Mouse (Mus musculus) limb, embryonic 15.5 days (tissue): Measurements from ENCODE around the gene Tmem95. TPM values are rescaled to one million over a fixed set of nuclear protein-coding genes. Genes with fewer than 3 reads are reported as not detected.

Experiments
- ATAC-seq: fragments of 200-750 bp; cut with Nextera tagmentation; 2 replicates; pipeline ENCODE4 v1.8.0; 2017; ENCODE audit warnings: low read depth, moderate TSS enrichment; ENCODE audit not compliant: insufficient number of reproducible peaks, low FRiP score, low TSS enrichment
- H3K27ac ChIP-seq: fragments of 300-500 bp; sonication (generic); 2 replicates; pipeline ENCODE4 v1.5.1; 2015; ENCODE audit warnings: moderate library complexity, mild to moderate bottlenecking, inconsistent platforms
- H3K27me3 ChIP-seq: fragments of 300-500 bp; sonication (generic); 2 replicates; pipeline ENCODE4 v1.6.1; 2015; ENCODE audit warnings: inconsistent platforms
- H3K36me3 ChIP-seq: fragments of 300-500 bp; sonication (generic); 2 replicates; pipeline ENCODE4 v1.6.1; 2015; ENCODE audit warnings: inconsistent platforms
- H3K4me1 ChIP-seq: fragments of 300-500 bp; sonication (generic); 2 replicates; pipeline ENCODE4 v1.6.1; 2015; ENCODE audit warnings: inconsistent platforms
- H3K4me2 ChIP-seq: fragments of 300-500 bp; sonication (generic); 2 replicates; pipeline ENCODE4 v1.6.1; 2015; ENCODE audit warnings: mild to moderate bottlenecking, inconsistent platforms
- H3K4me3 ChIP-seq: fragments of 300-500 bp; sonication (generic); 2 replicates; pipeline ENCODE4 v1.5.1; 2015; ENCODE audit warnings: mild to moderate bottlenecking, inconsistent platforms
- H3K9ac ChIP-seq: fragments of 300-500 bp; sonication (generic); 2 replicates; pipeline ENCODE4 v1.6.1; 2015; ENCODE audit warnings: inconsistent platforms
- H3K9me3 ChIP-seq: fragments of 300-500 bp; sonication (generic); 2 replicates; pipeline ENCODE4 v1.6.1; 2016; ENCODE audit warnings: inconsistent platforms
- WGBS: fragments of 180-500 bp; shearing (Covaris S2); methylation state at CpG from one replicate; pipeline ENCODE4 v1.1.7; 2015; 5-methylcytosine and 5-hydroxymethylcytosine counted together
- polyA plus RNA-seq: library from polyadenylated mRNA; unstranded; fragments of >200 nt; fragmentation: Nextera tagmentation; extraction: Ambion mirVana; gene quantifications from 2 replicates; pipeline ENCODE4 v1.2.1, GENCODE M21; 2015

The Tmem95 gene
- polyA plus RNA-seq, 1 experiment from 2014 or later: 0.31 TPM

DNA sequence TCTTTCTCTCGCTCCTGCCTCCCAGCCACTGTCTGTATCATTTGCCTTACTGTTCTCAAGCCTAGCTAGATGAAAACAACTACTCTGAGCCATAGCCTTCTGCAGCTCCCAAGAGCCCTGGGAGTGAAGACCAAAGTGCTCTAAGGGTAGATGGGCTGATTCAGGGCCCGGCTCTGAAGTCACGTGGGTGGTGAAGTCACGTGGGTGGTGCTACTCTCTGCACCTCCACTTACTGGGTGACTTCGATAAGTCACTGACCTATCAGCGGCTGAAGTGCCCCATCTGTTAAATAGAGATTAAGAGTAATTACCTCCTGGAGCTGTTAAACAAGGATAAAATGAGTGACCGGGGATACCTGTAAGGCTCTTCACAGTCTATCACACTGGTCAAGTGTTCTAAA, 23.8 kb downstream of the Tmem95 start:
- no peak for ATAC-seq
- no peak overlapping the region for H3K4me3 ChIP-seq
- no peak overlapping the region for H3K4me2 ChIP-seq
- peaks cover 24% of the 10 kb centered on the region for H3K4me1 ChIP-seq
- peaks cover 21% of the 10 kb centered on the region for H3K27me3 ChIP-seq
- peaks cover 33% of the 10 kb centered on the region for H3K36me3 ChIP-seq
- no peak overlapping the region for H3K27ac ChIP-seq
- no peaks in the 10 kb centered on the region for H3K9me3 ChIP-seq
- WGBS: 65% methylated on average over 7 of the region's 7 CpGs
- no peak overlapping the region for H3K9ac ChIP-seq

DNA sequence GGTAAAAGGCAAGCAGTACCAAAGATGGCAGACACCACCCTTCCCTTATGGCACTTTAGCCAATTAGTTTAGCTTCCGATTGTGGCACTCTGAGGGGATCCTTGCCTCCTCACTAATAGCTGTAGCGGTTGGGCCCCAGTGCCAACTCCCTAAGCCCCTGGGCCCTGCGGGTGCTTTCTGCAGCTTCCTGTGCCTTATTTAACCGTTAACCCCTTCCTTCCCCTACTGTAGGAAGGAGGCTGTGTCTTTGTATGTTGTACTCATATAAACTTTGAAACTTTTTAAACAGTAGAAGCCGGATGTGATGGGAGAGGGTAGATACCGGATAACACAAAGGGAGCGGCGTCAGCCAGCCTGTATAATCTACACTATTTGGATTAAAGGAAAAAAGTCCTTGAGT, 27.1 kb downstream of the Tmem95 start:
- Histone ChIP-seq H3K27me3 (0 out of 2 replicates have a peak, but pooled peaks cover 4% of the 10 kb centered on the region), H3K27ac (no peak overlapping the region), H3K9ac (no peak overlapping the region), H3K9me3 (no peaks in the 10 kb centered on the region), H3K4me3 (no peak overlapping the region), H3K36me3 (peaks cover 50% of the 10 kb centered on the region), H3K4me1 (peaks cover 36% of the 10 kb centered on the region), H3K4me2 (no peak overlapping the region)
- no peak for ATAC-seq
- WGBS: 66% methylated on average over 8 of the region's 8 CpGs

DNA sequence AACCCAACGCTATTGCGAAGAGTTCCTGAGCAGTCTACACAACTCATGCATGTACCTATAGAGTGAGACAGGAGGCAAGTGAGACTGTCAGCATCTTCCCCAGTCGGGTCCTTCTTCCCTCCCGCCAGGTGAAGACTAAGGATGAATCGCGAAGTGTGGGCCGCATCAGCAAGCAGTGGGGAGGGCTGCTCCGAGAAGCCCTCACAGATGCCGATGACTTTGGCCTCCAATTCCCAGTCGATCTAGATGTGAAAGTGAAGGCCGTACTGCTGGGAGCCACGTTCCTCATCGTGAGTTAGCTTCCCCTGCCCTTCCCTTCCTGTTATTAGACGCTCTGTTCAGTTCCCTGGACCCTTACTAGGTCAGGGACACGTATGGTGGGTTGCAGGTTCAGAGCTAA, 27.9 kb downstream of the Tmem95 start:
- WGBS: 88% methylated on average over 15 of the region's 15 CpGs
- Histone ChIP-seq H3K36me3 (peaks cover 50% of the 10 kb centered on the region), H3K4me1 (peaks cover 34% of the 10 kb centered on the region)

DNA sequence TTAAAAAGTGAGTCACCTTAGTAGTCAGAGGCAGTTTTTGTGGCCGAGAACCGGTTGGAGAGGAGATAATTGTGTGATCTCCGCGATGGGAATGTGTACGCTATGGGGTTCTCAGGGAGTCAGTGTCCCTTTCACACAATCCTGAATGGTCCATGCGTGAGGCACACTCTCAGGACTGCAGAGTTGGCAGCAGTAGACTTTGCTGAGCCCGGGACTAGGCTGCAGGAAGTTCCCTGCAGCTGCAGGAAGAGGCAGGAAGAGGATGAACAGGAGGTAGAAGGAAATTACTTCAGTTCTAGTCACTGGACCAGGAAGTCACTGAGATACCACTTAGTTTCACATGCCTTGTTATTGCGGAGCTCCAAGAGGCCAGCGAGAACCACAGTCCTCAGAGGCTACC, 28.7 kb downstream of the Tmem95 start:
- WGBS: 90% methylated on average over 9 of the region's 9 CpGs

More for the DNA sequence above, 27.9 kb downstream of the Tmem95 start:
- H3K4me2 ChIP-seq: no peak overlapping the region
- ATAC-seq: no peak
- no peaks in the 10 kb centered on the region for H3K9me3 ChIP-seq
- H3K9ac ChIP-seq: no peak overlapping the region
- H3K27ac ChIP-seq: no peak overlapping the region
- H3K4me3 ChIP-seq: no peak overlapping the region
- no peaks in the 10 kb centered on the region for H3K27me3 ChIP-seq

DNA sequence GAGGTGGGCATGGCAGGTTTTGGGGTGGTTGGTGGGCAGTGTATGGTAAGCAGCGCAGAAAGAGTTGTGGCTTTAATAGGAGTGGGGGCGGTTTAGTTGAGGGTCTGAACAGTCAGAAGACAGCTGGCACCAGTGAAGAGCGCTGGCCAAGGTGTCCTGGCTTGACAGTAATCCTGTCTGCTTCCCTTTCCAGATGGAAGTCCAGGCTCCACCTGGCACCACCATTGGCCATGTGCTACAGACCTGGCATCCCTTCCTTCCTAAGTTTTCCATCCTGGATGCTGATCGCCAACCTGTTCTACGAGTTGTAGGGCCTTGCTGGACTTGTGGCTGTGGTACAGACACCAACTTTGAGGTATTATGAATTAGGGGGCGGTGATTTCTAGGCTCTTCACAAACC, 29.8 kb downstream of the Tmem95 start:
- no peaks in the 10 kb centered on the region for H3K9me3 ChIP-seq
- 0 out of 2 replicates have a peak overlapping the region, but pooled peaks have one; percentile 96 for H3K27ac ChIP-seq
- H3K4me1 ChIP-seq: peaks cover 29% of the 10 kb centered on the region
- H3K4me2 ChIP-seq: peak overlapping the region; percentile 86
- peaks cover 50% of the 10 kb centered on the region for H3K36me3 ChIP-seq
- no peak for ATAC-seq
- no peaks in the 10 kb centered on the region for H3K27me3 ChIP-seq
- no peak overlapping the region for H3K9ac ChIP-seq
- WGBS: 98% methylated on average over 6 of the region's 6 CpGs
- peak overlapping the region; percentile 73; the same call in 1 of the 2 replicates for H3K4me3 ChIP-seq

More for the DNA sequence above, 28.7 kb downstream of the Tmem95 start:
- peaks cover 50% of the 10 kb centered on the region for H3K36me3 ChIP-seq
- ATAC-seq: no peak
- peaks cover 33% of the 10 kb centered on the region for H3K4me1 ChIP-seq
- no peak overlapping the region for H3K9ac ChIP-seq
- no peaks in the 10 kb centered on the region for H3K27me3 ChIP-seq
- H3K4me3 ChIP-seq: no peak overlapping the region
- no peaks in the 10 kb centered on the region for H3K9me3 ChIP-seq
- H3K27ac ChIP-seq: no peak overlapping the region
- H3K4me2 ChIP-seq: no peak overlapping the region

DNA sequence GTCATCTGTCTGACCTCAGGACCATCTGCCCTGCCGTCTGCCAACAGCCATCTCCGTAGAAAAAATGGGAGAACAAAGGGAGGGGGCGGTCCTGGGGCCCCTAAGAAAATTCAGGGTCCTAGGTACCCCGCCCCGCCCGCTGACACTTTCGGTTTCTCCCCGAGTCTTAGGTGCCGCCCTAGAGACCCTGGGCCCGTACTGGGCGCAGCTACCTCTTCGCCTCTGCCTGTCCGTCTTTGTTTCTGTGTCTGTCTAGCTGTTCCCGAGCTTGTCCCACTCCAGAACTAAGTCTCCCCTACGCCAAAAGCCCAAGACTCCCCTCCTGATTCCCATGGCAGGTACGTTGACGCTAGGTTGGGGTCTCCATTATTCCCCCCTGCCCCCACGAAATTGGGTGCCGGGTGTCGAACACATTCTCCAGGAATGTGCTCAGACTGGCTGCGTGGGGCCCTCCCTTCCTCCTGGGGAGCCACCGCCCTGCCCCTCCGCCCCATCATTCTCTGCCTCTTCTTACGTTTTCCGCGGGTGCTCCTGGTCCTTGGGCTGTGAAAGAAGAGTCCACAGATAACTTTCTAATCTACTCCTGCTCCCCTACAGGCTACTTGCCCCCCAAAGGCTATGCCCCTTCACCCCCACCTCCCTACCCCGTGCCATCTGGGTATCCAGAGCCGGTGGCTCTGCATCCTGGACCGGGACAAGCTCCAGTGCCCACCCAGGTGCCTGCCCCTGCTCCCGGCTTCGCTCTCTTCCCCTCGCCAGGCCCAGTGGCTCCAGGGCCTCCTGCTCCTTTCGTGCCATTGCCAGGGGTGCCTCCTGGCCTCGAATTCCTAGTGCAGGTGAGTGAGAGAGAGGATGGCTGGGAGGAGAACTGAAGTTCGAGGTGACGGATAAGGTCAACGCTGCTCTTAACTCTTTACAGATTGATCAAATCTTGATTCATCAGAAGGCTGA, 30.8 kb downstream of the Tmem95 start:
- peaks cover 47% of the 10 kb centered on the region for H3K36me3 ChIP-seq
- H3K27ac ChIP-seq: peak overlapping the region; percentile 96
- H3K4me3 ChIP-seq: peak overlapping the region; percentile 73
- no peaks in the 10 kb centered on the region for H3K9me3 ChIP-seq
- peak; percentile 8; the same call in 1 of the 2 replicates for ATAC-seq
- peaks cover 29% of the 10 kb centered on the region for H3K4me1 ChIP-seq
- no peaks in the 10 kb centered on the region for H3K27me3 ChIP-seq
- WGBS: 9% methylated on average over 37 of the region's 37 CpGs
- peak overlapping the region; percentile 86 for H3K4me2 ChIP-seq
- H3K9ac ChIP-seq: peak overlapping the region; percentile 71

DNA sequence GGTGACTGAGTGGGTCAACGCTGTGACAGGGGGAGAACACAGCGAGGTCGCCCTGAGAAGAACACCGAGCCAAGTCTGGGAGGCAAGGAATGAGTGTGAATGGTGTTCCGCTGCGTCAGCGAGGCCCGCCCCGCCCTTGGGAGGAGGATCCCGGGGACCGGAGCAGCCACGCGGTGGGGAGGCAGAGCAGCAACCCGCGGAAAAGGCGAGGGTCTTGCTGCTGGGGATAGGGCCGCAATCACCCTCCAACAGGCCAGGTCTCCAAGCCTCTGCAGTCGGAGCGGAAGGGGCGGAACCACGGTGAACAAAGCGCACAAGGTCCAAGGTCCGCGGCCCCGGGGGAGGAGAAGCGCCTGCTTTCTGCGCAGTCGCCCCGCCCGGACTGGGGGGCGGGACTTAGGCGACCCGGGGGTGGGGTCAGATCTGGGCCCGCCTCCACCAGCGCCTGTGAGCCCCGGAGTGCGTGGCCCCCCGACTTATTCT, 31.6 kb downstream of the Tmem95 start, which contains the start of gene Plscr3:
TSS of gene Plscr3 (plus strand) at position 179 of the 483 bp plus-strand sequence.
- under 1% methylated on average over 38 of the region's 38 CpGs for WGBS
- ATAC-seq: peak; percentile 91
- peaks cover 39% of the 10 kb centered on the region for H3K36me3 ChIP-seq
- no peaks in the 10 kb centered on the region for H3K27me3 ChIP-seq
- H3K4me1 ChIP-seq: peaks cover 29% of the 10 kb centered on the region
- peak within 1 kb of the TSS; percentile 96 for H3K27ac ChIP-seq
- peak within 1 kb of the TSS; percentile 86 for H3K4me2 ChIP-seq
- no peaks in the 10 kb centered on the region for H3K9me3 ChIP-seq
- peak within 1 kb of the TSS; percentile 71 for H3K9ac ChIP-seq
- H3K4me3 ChIP-seq: peak within 1 kb of the TSS; percentile 73

DNA sequence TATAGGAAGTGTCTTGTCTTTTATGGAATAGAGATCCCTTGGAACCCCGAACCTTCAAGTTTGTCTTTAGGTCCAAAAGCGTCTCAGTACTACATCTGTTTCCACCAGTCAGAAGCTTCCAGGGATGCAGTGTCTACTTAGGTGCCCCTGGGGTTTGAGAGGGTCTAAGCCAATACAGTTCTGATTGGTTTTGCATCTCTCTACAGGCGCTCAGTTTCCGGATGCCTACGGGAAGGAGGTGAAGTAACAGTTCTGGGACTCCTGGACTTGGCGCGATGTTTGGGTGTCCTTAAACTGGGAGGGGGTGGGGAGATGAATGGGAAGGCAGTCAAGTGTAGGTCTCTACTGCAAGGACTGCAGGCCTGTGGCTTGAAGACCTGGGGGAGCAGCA, 39.1 kb downstream of the Tmem95 start:
- H3K36me3 ChIP-seq: no peaks in the 10 kb centered on the region; the same call in 1 of the 2 replicates
- peaks cover 40% of the 10 kb centered on the region for H3K4me1 ChIP-seq
- H3K9ac ChIP-seq: peak overlapping the region; percentile 62
- H3K27ac ChIP-seq: peak overlapping the region; percentile 94
- no peaks in the 10 kb centered on the region for H3K27me3 ChIP-seq
- H3K9me3 ChIP-seq: no peaks in the 10 kb centered on the region
- peak overlapping the region; percentile 89 for H3K4me2 ChIP-seq
- no peak for ATAC-seq
- WGBS: 2% methylated on average over 7 of the region's 7 CpGs
- peak overlapping the region; percentile 70 for H3K4me3 ChIP-seq

DNA sequence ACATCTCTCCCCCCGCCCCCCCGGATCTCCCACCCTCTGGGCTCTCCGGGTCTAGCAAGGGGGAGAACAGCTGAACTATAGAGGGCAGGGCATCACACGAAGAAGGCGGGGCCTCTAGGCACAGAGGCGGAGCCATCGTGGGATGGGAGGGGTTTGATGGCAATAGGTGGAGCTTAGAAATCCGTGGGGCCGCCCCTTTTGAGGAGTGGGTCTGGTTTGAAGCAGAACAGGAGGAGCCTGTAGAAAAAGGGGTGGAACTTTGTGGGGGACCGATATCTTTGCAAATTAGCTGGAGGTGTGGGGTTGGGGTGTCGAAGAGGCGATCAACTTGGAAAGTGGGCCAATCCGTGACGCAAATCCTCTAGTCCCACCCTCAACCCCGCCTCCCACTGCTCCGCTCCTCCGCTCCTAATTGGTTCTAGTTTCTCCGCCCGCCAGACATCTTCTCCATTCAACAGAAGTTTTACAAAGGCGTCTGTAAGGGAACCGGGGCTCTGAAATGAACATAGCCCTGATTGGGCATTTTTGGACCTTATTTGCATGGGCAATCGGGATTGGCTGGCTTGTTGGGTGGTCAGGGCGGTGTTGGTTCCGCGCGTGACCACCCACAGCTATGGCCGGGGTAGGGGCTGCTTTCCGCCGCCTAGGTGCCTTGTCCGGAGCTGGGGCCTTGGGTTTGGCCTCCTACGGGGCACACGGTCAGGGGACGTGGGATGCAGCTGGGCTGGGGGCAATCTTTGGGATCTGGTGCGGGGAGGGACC, 39.7 kb downstream of the Tmem95 start, which contains the start of gene Tmem256:
TSS of gene Tmem256 (plus strand) at position 563 of the 762 bp plus-strand sequence.
- Histone ChIP-seq H3K4me2 (peak within 1 kb of the TSS; percentile 89), H3K4me3 (peak within 1 kb of the TSS; percentile 70), H3K9me3 (no peaks in the 10 kb centered on the region), H3K4me1 (peaks cover 43% of the 10 kb centered on the region), H3K9ac (peak within 1 kb of the TSS; percentile 68), H3K36me3 (no peaks in the 10 kb centered on the region; the same call in 1 of the 2 replicates), H3K27ac (peak within 1 kb of the TSS; percentile 94), H3K27me3 (no peaks in the 10 kb centered on the region)
- WGBS: under 1% methylated on average over 34 of the region's 34 CpGs
- ATAC-seq: peak; percentile 91

DNA sequence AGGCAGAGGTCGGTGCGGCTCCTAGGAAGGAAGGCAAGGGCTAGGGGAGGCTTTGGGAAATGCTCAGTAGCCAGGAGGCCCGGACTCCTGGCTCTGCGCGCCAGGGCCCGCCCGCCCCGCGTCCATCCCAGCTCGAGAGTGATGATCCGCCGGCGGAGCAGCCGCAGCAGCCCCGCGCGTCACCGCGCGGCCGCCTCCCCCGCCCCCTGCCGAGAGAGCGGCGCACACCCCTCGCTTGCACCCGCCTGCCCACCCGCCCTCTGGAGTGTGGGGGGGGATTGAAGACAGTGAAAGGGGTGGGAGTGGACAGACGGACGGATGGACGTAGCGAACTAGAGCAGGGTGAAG, 40.2 kb downstream of the Tmem95 start, which contains the start of gene Nlgn2:
TSS of gene Nlgn2 (minus strand) at position 181 of the 348 bp plus-strand sequence.
- Histone ChIP-seq H3K9me3 (no peaks in the 10 kb centered on the region), H3K4me1 (peaks cover 43% of the 10 kb centered on the region), H3K4me2 (peak within 1 kb of the TSS; percentile 89), H3K4me3 (peak within 1 kb of the TSS; percentile 70), H3K27ac (peak within 1 kb of the TSS; percentile 94), H3K27me3 (no peaks in the 10 kb centered on the region), H3K36me3 (peaks cover 2% of the 10 kb centered on the region), H3K9ac (peak within 1 kb of the TSS; percentile 68)
- ATAC-seq: no peak; the same call in 1 of the 2 replicates
- 0% methylated on average over 32 of the region's 32 CpGs for WGBS

DNA sequence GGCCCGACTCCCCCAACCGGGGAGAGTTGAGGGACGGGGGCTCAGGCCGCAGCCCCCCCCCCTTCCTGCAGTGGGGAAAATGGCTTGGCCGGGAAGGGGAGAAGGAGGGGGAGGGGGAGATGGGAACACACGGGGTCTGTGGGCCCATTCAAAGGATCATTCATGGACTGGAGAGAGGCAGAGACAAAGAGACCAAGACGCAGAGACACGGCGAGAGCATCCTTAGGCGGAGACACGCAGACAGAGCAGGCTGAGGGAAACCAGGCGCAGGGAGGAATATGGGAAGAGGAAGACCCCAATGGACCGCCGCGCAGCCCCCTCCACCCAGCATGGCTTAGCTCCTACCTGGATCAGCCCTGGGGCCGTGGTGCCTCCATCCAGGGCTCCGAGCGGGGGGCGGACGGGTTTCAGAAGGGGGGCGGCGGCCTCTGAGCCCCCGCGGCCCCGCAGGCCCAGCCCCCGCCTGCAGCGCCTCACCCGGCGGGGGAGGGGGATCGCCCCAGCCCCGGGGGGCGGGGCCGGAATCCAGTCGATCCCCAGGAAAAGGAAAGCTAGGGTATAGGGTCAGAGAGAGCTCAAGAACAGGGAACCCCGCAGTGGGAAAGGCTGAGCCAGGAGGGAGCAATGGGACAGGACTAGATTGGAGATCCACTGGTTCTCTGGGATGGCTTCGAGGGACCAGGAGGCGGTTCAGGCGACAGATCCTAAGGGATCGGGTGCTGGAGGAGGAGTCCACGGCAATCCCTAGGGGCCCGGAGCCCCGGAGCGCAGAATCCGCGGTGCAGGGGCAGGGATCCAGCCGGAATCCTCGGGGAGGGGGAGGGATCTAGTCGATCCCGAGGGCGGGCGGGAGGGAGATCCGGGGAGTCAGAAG, 40.9 kb downstream of the Tmem95 start:
- H3K9me3 ChIP-seq: no peaks in the 10 kb centered on the region
- H3K9ac ChIP-seq: peak overlapping the region; percentile 68
- under 1% methylated on average over 52 of the region's 52 CpGs for WGBS
- H3K27me3 ChIP-seq: no peaks in the 10 kb centered on the region
- H3K27ac ChIP-seq: peak overlapping the region; percentile 94
- no peak for ATAC-seq
- H3K4me3 ChIP-seq: peak overlapping the region; percentile 70
- peaks cover 43% of the 10 kb centered on the region for H3K4me1 ChIP-seq
- H3K4me2 ChIP-seq: peak overlapping the region; percentile 89
- H3K36me3 ChIP-seq: peaks cover 6% of the 10 kb centered on the region
